Mouse (Mus musculus): ENCODE data around the gene Pde6b.

Gene Pde6b

DNA sequence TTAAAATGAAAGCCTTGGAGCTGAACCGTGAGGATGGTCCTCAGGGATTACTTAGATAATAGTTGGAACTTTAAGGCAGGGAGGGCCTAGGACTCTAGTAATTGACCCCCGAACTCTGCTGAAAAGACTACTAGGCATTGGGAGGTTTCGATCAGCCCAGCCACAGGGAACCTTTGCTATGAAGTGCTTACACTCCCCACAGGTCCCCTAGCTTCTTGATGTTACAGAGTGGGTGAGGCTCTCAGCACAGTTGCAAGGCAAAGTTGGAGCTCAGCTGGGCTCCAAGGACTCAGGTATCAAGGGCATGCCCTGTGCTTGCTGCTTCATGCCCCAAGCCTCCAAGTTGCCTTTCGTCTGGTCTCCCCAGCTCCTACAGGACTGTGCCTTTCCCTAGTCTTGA is 74.3 kb downstream of the Pde6b start:
- no peak for DNase-seq (ENCODE audit: low spot score in 2 of 2)

GRCm38 (mm10) chr5:108465131-108465891 is 77.1 kb downstream of the Pde6b start:
- DNase-seq (ENCODE audit: low spot score in 2 of 2): no peak

DNA sequence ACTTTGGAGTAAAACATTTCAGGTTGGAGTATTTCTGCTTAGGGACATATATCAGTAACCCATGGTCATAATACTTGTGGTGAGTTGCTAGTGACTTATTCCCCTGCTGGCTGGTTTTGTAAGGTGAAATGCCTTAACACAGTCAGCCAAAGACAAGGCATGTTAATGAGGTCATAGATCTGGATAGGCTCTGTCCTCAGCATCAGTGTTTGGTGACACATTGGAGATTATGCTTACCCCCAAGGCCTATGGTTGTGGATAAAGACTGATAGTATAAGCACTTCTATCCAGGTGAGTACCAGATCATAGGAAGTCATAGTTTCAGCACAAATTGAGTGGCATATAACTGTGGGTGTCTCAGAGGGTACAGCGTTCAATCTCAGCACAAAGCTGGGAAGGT is 78.5 kb downstream of the Pde6b start:
- no peak for DNase-seq (ENCODE audit: low spot score in 2 of 2)

DNA sequence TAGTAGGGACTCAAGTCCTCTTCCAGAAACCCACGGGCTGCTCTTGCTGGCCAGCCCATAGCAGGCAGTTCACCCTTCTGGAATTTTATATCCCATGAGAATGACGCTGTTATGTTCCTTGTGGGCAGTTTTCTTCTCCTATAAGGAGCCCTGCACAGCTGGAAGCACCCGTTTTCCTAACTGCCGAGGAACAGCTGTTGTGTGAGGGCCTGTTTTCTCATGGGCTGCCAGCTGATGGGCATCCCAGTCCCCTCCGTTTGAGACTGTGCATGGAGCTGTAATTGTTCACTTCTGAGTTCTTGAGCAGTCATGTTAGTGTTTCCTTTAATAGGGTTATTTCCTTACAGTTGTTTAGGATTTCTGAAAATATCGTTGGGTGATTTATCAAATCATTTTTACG is 81.4 kb downstream of the Pde6b start:
- DNase-seq (ENCODE audit: low spot score in 2 of 2): no peak

GRCm38 (mm10) chr5:108473737-108474136 is 85.5 kb downstream of the Pde6b start:
- DNase-seq (ENCODE audit: low spot score in 2 of 2): no peak

- no peak for DNase-seq (ENCODE audit: low spot score in 2 of 2)
These were observed 87.8 kb downstream of the Pde6b start for GRCm38 (mm10) chr5:108475977-108476376.

Data from heart, adult 9 months (tissue).